Mouse (Mus musculus): Measurements from ENCODE around the gene Aida.
"Not testable (repeated sequence)": the region's sequence is repeated elsewhere in the genome, so short reads cannot be mapped to it uniquely, and the experiment has no call there.

Aida gene

GRCm38 (mm10) chr1:183315783-183316182 is 19.4 kb downstream of the Aida start:
- in situ Hi-C loops (cut with MboI, MseI) = no loop called here

GRCm38 (mm10) chr1:183320708-183321107 is 24.3 kb downstream of the Aida start:
- in situ Hi-C loops (cut with MboI, MseI) = no loop called here

- in situ Hi-C loops (cut with MboI, MseI) = not testable (repeated sequence)
Measured at GRCm38 (mm10) chr1:183322496-183322895, 26.1 kb downstream of the Aida start.

GRCm38 (mm10) chr1:183323923-183324322 is 27.5 kb downstream of the Aida start:
- in situ Hi-C loops (cut with MboI, MseI) = no loop called here

GRCm38 (mm10) chr1:183324433-183324832 is 28.0 kb downstream of the Aida start:
- in situ Hi-C loops (cut with MboI, MseI) = no loop called here

- in situ Hi-C loops (cut with MboI, MseI) = no loop called here
Measured at GRCm38 (mm10) chr1:183327171-183327570, 30.8 kb downstream of the Aida start.

GRCm38 (mm10) chr1:183342902-183343301 is 46.5 kb downstream of the Aida start:
- in situ Hi-C loops (cut with MboI, MseI) = loop anchor here (5.0 kb wide), 1 partner anchor 51 kb away; no protein-coding TSS in a partner anchor

GRCm38 (mm10) chr1:183344886-183345816 is 48.8 kb downstream of the Aida start:
- in situ Hi-C loops (cut with MboI, MseI) = loop anchor here (5.0 kb wide), 1 partner anchor 53 kb away; no protein-coding TSS in a partner anchor

GRCm38 (mm10) chr1:183345817-183346195 is 49.4 kb downstream of the Aida start:
- in situ Hi-C loops (cut with MboI, MseI) = no loop called here

GRCm38 (mm10) chr1:183349840-183350239 is 53.5 kb downstream of the Aida start:
- in situ Hi-C loops (cut with MboI, MseI) = no loop called here

- in situ Hi-C loops (cut with MboI, MseI) = no loop called here
Measured at GRCm38 (mm10) chr1:183358901-183359300, 62.5 kb downstream of the Aida start.

GRCm38 (mm10) chr1:183362301-183362700 is 65.9 kb downstream of the Aida start:
- in situ Hi-C loops (cut with MboI, MseI) = no loop called here

GRCm38 (mm10) chr1:183362729-183363576 is 66.6 kb downstream of the Aida start:
- in situ Hi-C loops (cut with MboI, MseI) = no loop called here

- in situ Hi-C loops (cut with MboI, MseI) = no loop called here
Measured at GRCm38 (mm10) chr1:183363577-183363867, 67.1 kb downstream of the Aida start.

- in situ Hi-C loops (cut with MboI, MseI) = no loop called here
Measured at GRCm38 (mm10) chr1:183366361-183366760, 70.0 kb downstream of the Aida start.

- in situ Hi-C loops (cut with MboI, MseI) = no loop called here
Measured at GRCm38 (mm10) chr1:183368601-183369400, 72.4 kb downstream of the Aida start.

GRCm38 (mm10) chr1:183369427-183370014 is 73.1 kb downstream of the Aida start, which contains the start of gene Mia3:
Mia3 (minus strand) TSS chr1:183369553.
- in situ Hi-C loops (cut with MboI, MseI) = no loop called here

GRCm38 (mm10) chr1:183374728-183375127 is 78.3 kb downstream of the Aida start:
- in situ Hi-C loops (cut with MboI, MseI) = no loop called here

All from regulatory T cell (primary cell).